1 mouse cellular context compared by ENCODE assay signal in genomic region chr11:67002911-67003310, GRCm38 (mm10).
TF ChIP-seq lines count a peak whose summit lies in the region.

No protein-coding gene starts in this region.

TF ChIP-seq in MEL, 35 proteins besides CTCF, POLR2A, EP300 and RAD21:
- TF ChIP-seq USF1 (IDR thresholded peaks at IDR 0.05; ENCODE audit: low read depth, low read length) (no peak), NELFE (IDR thresholded peaks at IDR 0.05; ENCODE audit: low read depth, low read length) (no peak), HCFC1 (IDR thresholded peaks at IDR 0.05; ENCODE audit: low read depth, low read length) (no peak), MAX (IDR thresholded peaks at IDR 0.05; ENCODE audit: low read length) (no peak), ELF1 (IDR thresholded peaks at IDR 0.05; ENCODE audit: low read depth, low read length) (no peak), ZC3H11A (IDR thresholded peaks at IDR 0.05; ENCODE audit: low read depth, low read length) (no peak), E2F4 (IDR thresholded peaks at IDR 0.05; ENCODE audit: borderline replicate concordance, low read depth, low read length) (no peak), ETS1 (IDR thresholded peaks at IDR 0.05; ENCODE audit: low read depth, low read length) (no peak), SMC3 (IDR thresholded peaks at IDR 0.05; ENCODE audit: low read depth, low read length) (no peak), UBTF (IDR thresholded peaks at IDR 0.05; ENCODE audit: borderline replicate concordance, insufficient read depth, low read depth, low read length) (no peak)
